Mouse (Mus musculus) right cerebral cortex, adult 2 months (tissue): ENCODE measurements around the gene 4931417E11Rik.

Experiments
- DNase-seq, 2 experiments: peaks; one replicate each; pipeline ENCODE4 v3.0.0; 2021 to 2022; ENCODE audit warnings: low spot score in 2 of 2

4931417E11Rik gene

DNA sequence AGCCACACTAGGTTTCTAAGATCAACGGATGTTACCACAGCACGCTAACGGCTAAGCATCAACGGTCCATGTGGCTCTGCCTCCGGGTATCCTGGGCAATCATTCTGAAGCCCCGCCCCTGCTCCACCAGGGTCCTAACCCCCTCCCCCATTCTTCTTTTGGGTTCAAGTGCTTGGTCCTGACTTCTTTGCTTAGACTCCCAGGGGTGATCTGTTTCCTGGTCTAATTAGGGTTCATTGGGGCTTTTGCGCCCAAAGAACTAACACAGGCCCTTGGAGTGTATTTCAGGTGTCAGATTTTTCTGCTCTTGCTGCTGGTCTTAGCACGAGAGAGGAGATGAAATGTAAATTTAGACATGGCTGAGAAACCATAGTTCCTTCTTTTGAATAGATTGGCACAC, at the start of gene 4931417E11Rik:
TSS of gene 4931417E11Rik (minus strand) at position 101 of the 400 bp plus-strand sequence.
- no peak for DNase-seq

- peak; percentile 78 to 89 for DNase-seq
Measured at GRCm38 (mm10) chr6:73517818-73518396, 48.4 kb upstream of the 4931417E11Rik start.

DNA sequence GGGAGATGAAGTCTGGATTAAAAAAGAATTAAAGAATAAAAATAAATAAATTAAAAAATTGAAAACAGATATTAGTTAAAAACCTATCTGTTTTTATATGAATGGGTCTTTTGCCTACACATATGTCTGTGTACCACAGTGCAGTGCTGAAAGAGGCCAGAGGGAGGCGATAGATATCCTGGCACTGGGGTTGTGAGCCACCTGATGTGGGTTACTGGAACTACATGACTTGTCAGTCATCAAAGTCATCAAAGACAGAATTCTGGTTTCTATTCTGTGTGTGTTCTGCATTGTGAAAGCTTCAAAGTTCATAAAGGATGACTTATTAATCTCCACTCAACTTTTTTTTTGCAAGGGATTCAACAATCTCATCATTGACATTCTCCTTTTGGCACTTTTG, 43.4 kb upstream of the 4931417E11Rik start:
- DNase-seq: no peak

GRCm38 (mm10) chr6:73499631-73500030, 30.2 kb upstream of the 4931417E11Rik start:
- no peak for DNase-seq

- DNase-seq: no peak
Measured at GRCm38 (mm10) chr6:73497321-73497720, 27.9 kb upstream of the 4931417E11Rik start.

DNA sequence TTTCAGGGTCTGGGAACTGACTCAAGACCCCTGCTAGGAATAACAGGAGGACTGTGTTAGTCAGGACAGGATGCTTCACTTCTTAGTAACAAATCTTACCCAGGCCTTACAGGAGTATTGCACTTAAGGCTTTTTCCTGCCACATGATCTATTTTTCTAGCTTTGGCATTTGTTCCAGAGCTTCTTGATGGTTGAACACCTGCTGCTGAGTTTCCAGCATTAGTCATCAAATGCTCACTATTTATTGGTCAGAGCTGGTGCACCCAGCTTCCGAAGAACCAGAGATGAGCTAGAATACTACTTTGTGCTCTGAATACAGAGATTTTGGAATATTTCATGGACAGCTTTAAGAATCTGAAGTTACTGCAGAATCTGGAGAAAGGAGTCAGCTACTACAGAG, 21.1 kb upstream of the 4931417E11Rik start:
- DNase-seq: no peak

DNA sequence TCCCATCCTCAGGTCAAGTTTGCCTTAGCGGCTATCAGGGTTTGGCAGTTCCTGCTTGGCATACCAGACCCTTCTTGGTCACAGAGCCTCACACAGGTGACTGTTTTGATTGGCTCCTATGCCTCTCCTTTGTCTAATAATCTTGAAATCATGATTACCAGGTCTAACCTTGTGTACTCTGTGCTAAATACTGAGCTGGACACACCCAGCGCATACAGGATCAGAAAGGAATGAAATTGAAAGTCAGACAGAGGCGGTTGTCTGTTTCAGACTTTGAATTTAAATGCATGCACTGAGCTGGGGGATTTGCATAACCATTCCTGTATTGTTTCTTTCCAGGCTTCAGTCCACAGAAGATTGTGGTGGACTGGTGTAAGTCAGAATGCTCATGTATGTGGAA, 16.1 kb upstream of the 4931417E11Rik start:
- no peak for DNase-seq

DNA sequence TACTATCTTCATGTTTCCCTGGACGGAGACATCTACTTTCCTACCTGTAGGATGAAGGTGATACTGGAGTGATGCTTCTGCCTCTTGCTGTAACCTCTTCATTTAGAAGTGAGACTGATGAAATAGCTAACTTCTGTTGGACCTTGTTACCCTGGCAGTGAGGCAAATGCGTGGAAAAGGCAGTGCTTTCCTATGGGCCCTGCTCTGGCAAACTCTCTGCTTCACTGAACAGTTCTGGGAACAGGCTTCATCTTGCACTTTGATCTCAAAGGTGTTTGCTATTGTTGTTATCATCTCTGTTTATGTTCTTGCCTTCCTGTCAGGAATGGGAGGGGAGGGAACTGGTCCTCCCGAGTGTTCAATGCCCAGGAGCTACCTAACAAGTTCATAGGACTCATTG, 3.4 kb downstream of the 4931417E11Rik start:
- DNase-seq: no peak

DNA sequence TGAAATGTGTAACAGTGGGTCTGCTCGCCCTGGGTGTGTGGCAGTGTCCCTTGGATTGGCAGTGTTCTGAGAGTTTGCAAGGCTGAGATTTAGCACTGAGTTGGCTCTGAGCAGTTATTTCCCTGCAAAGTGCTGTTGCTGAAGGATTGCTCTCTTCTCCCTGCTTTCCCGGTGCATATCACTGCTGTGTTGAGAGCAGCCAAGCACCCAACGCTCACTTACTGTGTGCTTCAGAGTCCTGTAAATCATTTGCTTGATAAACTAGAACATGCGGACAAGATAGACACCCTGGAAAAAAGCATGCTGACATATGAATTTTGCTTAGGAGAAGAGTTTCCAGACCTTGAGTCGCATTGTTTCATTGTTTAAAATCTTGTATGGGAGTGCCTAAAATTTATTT, 6.9 kb downstream of the 4931417E11Rik start:
- no peak for DNase-seq

- no peak for DNase-seq
Measured at GRCm38 (mm10) chr6:73433912-73434311, 35.6 kb downstream of the 4931417E11Rik start.

DNA sequence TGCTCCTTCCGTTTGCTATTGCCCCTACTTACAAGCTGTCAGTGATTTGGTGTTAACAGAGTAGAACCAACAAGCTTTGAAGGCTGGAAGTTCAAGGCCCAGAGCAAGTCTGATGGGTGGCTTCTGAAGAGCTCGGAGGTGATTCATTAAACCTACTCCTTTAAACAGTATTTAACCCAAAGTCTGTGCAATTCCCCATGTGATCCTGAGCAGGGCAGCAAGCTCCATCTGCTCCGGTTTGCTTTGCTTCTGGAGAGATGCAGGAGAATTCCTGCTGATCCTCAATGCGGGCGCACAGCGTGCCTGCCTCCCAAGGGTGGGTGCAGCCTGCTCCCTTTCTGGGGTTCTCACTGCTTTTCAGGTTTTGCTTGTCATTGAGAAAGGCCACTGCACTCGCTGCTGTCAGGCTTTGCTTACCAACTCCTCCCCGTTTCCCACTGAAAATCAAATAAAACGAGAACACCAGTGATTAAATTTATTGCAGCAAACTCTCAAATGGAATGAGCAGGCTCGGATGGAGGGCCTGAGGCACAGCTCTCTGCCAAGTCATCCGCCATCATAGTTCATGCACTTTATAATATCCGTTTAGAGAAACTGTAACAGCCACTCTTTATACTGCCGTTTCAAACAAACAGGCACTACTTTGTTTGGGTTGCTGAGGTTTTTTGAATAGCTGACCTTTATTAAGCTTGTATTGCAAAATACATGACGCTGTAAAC, 40.7 kb downstream of the 4931417E11Rik start:
- no peak for DNase-seq

GRCm38 (mm10) chr6:73427273-73427812, 42.1 kb downstream of the 4931417E11Rik start:
- no peak for DNase-seq
